Mouse (Mus musculus): ENCODE data around the gene Ankdd1b. TPM values are rescaled to one million over a fixed set of nuclear protein-coding genes. Genes with fewer than 3 reads are reported as not detected.

Gene Ankdd1b
- total RNA-seq, 1 experiment, result 1.1 TPM

- Histone ChIP-seq H3K9me3 (ENCODE audit: control insufficient read depth, insufficient read depth, low read depth, low read length) (no peaks in the 10 kb centered on the region), H3K4me1 (ENCODE audit: control insufficient read depth in 2 of 2, insufficient read depth in 2 of 2, low read length in 2 of 2, poor library complexity in 1 of 2) (no peaks in the 10 kb centered on the region), H3K27ac (ENCODE audit: insufficient read depth, low read depth, low read length, poor library complexity, severe bottlenecking) (no peak overlapping the region), H3K4me3 (ENCODE audit: insufficient read depth in 1 of 2, low read depth in 1 of 2, low read length in 2 of 2, poor library complexity in 1 of 2, severe bottlenecking in 1 of 2) (no peak overlapping the region), H3K9ac (ENCODE audit: insufficient read depth, low read depth, low read length, poor library complexity, severe bottlenecking) (no peak overlapping the region), H3K36me3 (ENCODE audit: control insufficient read depth, insufficient read depth, low read length, poor library complexity, severe bottlenecking) (no peaks in the 10 kb centered on the region)
- TF ChIP-seq ZC3H11A (IDR thresholded peaks at IDR 0.05; ENCODE audit: borderline replicate concordance, low read depth, low read length), result no peak
- no peak for TF ChIP-seq CHD2 (IDR thresholded peaks at IDR 0.05; ENCODE audit: low read depth, low read length)
- no peak for TF ChIP-seq HCFC1 (IDR thresholded peaks at IDR 0.05; ENCODE audit: borderline replicate concordance, insufficient read depth, low read length)
- TF ChIP-seq MAFK (IDR thresholded peaks at IDR 0.05; ENCODE audit: insufficient read depth, low read depth, low read length), result no peak
- no peak for TF ChIP-seq ZNF384 (IDR thresholded peaks at IDR 0.05; ENCODE audit: low read depth, low read length)
- in situ Hi-C loops (cut with MboI; ENCODE audit: low sequenced_read_pairs in 2 of 2, unreplicated experiment in 2 of 2), result no loop called here
- DNase-seq (ENCODE audit: low read depth, low spot score), result no peak
Observed at GRCm38 (mm10) chr13:96450205-96450856, 20.7 kb downstream of the Ankdd1b start.

GRCm38 (mm10) chr13:96440436-96440835 lies 30.6 kb downstream of the Ankdd1b start:
- in situ Hi-C loops (cut with MboI; ENCODE audit: low sequenced_read_pairs in 2 of 2, unreplicated experiment in 2 of 2), result no loop called here
- no peak for DNase-seq (ENCODE audit: low read depth, low spot score)
- no peak overlapping the region for H3K27ac ChIP-seq (ENCODE audit: insufficient read depth, low read depth, low read length, poor library complexity, severe bottlenecking)
- no peaks in the 10 kb centered on the region for H3K36me3 ChIP-seq (ENCODE audit: control insufficient read depth, insufficient read depth, low read length, poor library complexity, severe bottlenecking)
- H3K4me1 ChIP-seq (ENCODE audit: control insufficient read depth in 2 of 2, insufficient read depth in 2 of 2, low read length in 2 of 2, poor library complexity in 1 of 2), result no peaks in the 10 kb centered on the region
- H3K4me3 ChIP-seq (ENCODE audit: insufficient read depth in 1 of 2, low read depth in 1 of 2, low read length in 2 of 2, poor library complexity in 1 of 2, severe bottlenecking in 1 of 2), result no peak overlapping the region
- no peak overlapping the region for H3K9ac ChIP-seq (ENCODE audit: insufficient read depth, low read depth, low read length, poor library complexity, severe bottlenecking)
- TF ChIP-seq MAFK (IDR thresholded peaks at IDR 0.05; ENCODE audit: insufficient read depth, low read depth, low read length), result no peak
- TF ChIP-seq ZC3H11A (IDR thresholded peaks at IDR 0.05; ENCODE audit: borderline replicate concordance, low read depth, low read length), result no peak
- TF ChIP-seq ZNF384 (IDR thresholded peaks at IDR 0.05; ENCODE audit: low read depth, low read length), result no peak
- no peak for TF ChIP-seq CHD2 (IDR thresholded peaks at IDR 0.05; ENCODE audit: low read depth, low read length)
- TF ChIP-seq HCFC1 (IDR thresholded peaks at IDR 0.05; ENCODE audit: borderline replicate concordance, insufficient read depth, low read length), result no peak
- no peaks in the 10 kb centered on the region for H3K9me3 ChIP-seq (ENCODE audit: control insufficient read depth, insufficient read depth, low read depth, low read length)

- Histone ChIP-seq H3K9me3 (ENCODE audit: control insufficient read depth, insufficient read depth, low read depth, low read length) (no peaks in the 10 kb centered on the region), H3K4me3 (ENCODE audit: insufficient read depth in 1 of 2, low read depth in 1 of 2, low read length in 2 of 2, poor library complexity in 1 of 2, severe bottlenecking in 1 of 2) (no peak overlapping the region), H3K36me3 (ENCODE audit: control insufficient read depth, insufficient read depth, low read length, poor library complexity, severe bottlenecking) (no peaks in the 10 kb centered on the region), H3K9ac (ENCODE audit: insufficient read depth, low read depth, low read length, poor library complexity, severe bottlenecking) (no peak overlapping the region), H3K27ac (ENCODE audit: insufficient read depth, low read depth, low read length, poor library complexity, severe bottlenecking) (no peak overlapping the region), H3K4me1 (ENCODE audit: control insufficient read depth in 2 of 2, insufficient read depth in 2 of 2, low read length in 2 of 2, poor library complexity in 1 of 2) (no peaks in the 10 kb centered on the region)
- TF ChIP-seq CHD2 (IDR thresholded peaks at IDR 0.05; ENCODE audit: low read depth, low read length), result no peak
- TF ChIP-seq MAFK (IDR thresholded peaks at IDR 0.05; ENCODE audit: insufficient read depth, low read depth, low read length), result no peak
- TF ChIP-seq ZC3H11A (IDR thresholded peaks at IDR 0.05; ENCODE audit: borderline replicate concordance, low read depth, low read length), result no peak
- TF ChIP-seq HCFC1 (IDR thresholded peaks at IDR 0.05; ENCODE audit: borderline replicate concordance, insufficient read depth, low read length), result no peak
- TF ChIP-seq ZNF384 (IDR thresholded peaks at IDR 0.05; ENCODE audit: low read depth, low read length), result no peak
- in situ Hi-C loops (cut with MboI; ENCODE audit: low sequenced_read_pairs in 2 of 2, unreplicated experiment in 2 of 2), result no loop called here
- DNase-seq (ENCODE audit: low read depth, low spot score), result no peak
Observed at GRCm38 (mm10) chr13:96436921-96437320, 34.1 kb downstream of the Ankdd1b start.

- no peak for DNase-seq (ENCODE audit: low read depth, low spot score)
- Histone ChIP-seq H3K9ac (ENCODE audit: insufficient read depth, low read depth, low read length, poor library complexity, severe bottlenecking) (no peak overlapping the region), H3K4me3 (ENCODE audit: insufficient read depth in 1 of 2, low read depth in 1 of 2, low read length in 2 of 2, poor library complexity in 1 of 2, severe bottlenecking in 1 of 2) (no peak overlapping the region), H3K9me3 (ENCODE audit: control insufficient read depth, insufficient read depth, low read depth, low read length) (no peaks in the 10 kb centered on the region), H3K4me1 (ENCODE audit: control insufficient read depth in 2 of 2, insufficient read depth in 2 of 2, low read length in 2 of 2, poor library complexity in 1 of 2) (no peaks in the 10 kb centered on the region), H3K27ac (ENCODE audit: insufficient read depth, low read depth, low read length, poor library complexity, severe bottlenecking) (no peak overlapping the region), H3K36me3 (ENCODE audit: control insufficient read depth, insufficient read depth, low read length, poor library complexity, severe bottlenecking) (no peaks in the 10 kb centered on the region)
- in situ Hi-C loops (cut with MboI; ENCODE audit: low sequenced_read_pairs in 2 of 2, unreplicated experiment in 2 of 2), result no loop called here
- TF ChIP-seq ZC3H11A (IDR thresholded peaks at IDR 0.05; ENCODE audit: borderline replicate concordance, low read depth, low read length) (no peak), ZNF384 (IDR thresholded peaks at IDR 0.05; ENCODE audit: low read depth, low read length) (no peak), MAFK (IDR thresholded peaks at IDR 0.05; ENCODE audit: insufficient read depth, low read depth, low read length) (no peak), HCFC1 (IDR thresholded peaks at IDR 0.05; ENCODE audit: borderline replicate concordance, insufficient read depth, low read length) (no peak), CHD2 (IDR thresholded peaks at IDR 0.05; ENCODE audit: low read depth, low read length) (no peak)
Observed at GRCm38 (mm10) chr13:96435793-96436192, 35.2 kb downstream of the Ankdd1b start.
